ENCODE assay signal across 9 mouse cellular contexts in the genomic region with DNA sequence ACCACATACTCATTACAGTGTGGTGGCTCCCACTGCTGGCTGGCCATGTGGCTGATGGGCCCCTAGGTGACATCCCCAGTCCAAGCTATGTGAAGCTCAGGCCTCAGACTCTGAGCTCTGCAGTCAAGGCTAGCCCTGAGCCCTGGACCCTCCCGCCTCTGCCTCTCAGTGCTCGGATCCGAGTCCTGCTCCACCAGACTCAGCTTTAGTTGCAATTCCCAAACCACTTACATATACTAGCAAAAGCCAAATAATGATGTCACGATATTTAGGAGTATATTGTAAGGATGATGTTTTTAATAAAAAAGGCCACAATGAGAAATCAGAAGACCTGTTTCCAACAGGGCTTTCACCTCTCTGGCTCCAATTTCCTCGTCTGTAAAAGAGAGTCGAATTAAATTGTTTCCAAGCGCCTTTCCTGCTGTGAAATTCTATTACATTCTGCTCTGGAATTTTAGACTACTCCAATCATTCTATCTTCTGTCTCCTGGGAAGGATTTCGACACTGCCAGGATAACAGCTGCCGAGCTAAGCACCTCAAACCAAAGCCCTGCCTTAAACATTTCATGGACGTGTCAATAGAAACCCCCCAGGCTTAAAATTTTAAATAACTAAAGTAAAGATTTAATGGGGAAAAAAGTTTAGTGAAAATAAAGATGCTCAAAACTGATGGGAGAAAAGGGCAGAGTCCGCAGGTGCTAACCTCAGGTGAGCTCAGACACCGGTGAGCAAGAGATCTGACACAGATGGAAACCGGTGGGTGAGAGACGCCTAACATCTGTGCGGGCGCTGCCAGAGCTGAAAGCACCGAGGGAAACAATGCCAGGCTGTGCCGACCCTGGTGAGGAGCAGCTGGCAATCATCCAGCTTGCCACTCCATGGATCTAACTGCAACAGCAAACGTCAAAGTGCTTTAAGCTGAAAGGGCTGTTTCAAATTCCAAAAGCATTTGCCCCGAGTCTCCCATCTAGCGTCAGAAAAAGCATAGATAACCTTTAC.
DNase-seq lines count a peak whose midpoint lies in the region; ATAC-seq lines count a peak whose summit lies in the region.
"Had no signal": no experiment of that assay in that cellular context is flagged by ENCODE, and none has a peak within 500 bp of the region (broad histone marks: within the 10 kb centered on the region; RNA-seq: fewer than 3 reads in every experiment).

No protein-coding gene starts in this region.

- peak; percentile 38 for DNase-seq in adrenal gland, postnatal 10 days
- DNase-seq in adrenal gland, adult 8-10 months: no peak
- peak; percentile 12 for DNase-seq in kidney, postnatal 14 days
- no peak for DNase-seq in kidney, adult 8-10 months
- peak; percentile 29 to 45 for DNase-seq in lung, postnatal 4 days
- DNase-seq in gastrocnemius, adult 8-10 months (ENCODE audit: low spot score in 2 of 2): no peak
- DNase-seq: liver, embryonic 13.5 days had no signal

- ATAC-seq in forebrain, embryonic 13.5 days: peak; percentile 79
- no peak for ATAC-seq in monocyte, adult 5-6 weeks (replicated peaks; ENCODE audit: insufficient number of reproducible peaks, low FRiP score, low TSS enrichment, poor library complexity, severe bottlenecking)

- no peaks in the 10 kb centered on the region for H3K27me3 ChIP-seq in forebrain, embryonic 13.5 days
- H3K27me3 ChIP-seq: liver, embryonic 13.5 days had no signal

- H3K4me3 ChIP-seq in forebrain, embryonic 13.5 days: no peak overlapping the region
- H3K4me3 ChIP-seq: liver, embryonic 13.5 days had no signal

- no peaks in the 10 kb centered on the region for H3K9me3 ChIP-seq in forebrain, embryonic 13.5 days (replicated peaks)
- H3K9me3 ChIP-seq: liver, embryonic 13.5 days had no signal

- H3K27ac ChIP-seq in forebrain, embryonic 13.5 days: 0 out of 2 replicates have a peak overlapping the region, but pooled peaks have one; percentile 0
- H3K27ac ChIP-seq: liver, embryonic 13.5 days had no signal

- H3K9ac ChIP-seq in forebrain, embryonic 13.5 days: no peak overlapping the region
- H3K9ac ChIP-seq: liver, embryonic 13.5 days had no signal

- H3K4me1 ChIP-seq in forebrain, embryonic 13.5 days: peaks cover 32% of the 10 kb centered on the region

- H3K4me2 ChIP-seq in forebrain, embryonic 13.5 days: peak overlapping the region; percentile 32; the same call in 1 of the 2 replicates
- H3K4me2 ChIP-seq: liver, embryonic 13.5 days had no signal

- 38% methylated on average over 21 of the region's 21 CpGs for WGBS in forebrain, embryonic 13.5 days

- no peaks in the 10 kb centered on the region for H3K36me3 ChIP-seq in forebrain, embryonic 13.5 days (ENCODE audit: poor library complexity, severe bottlenecking)
- H3K36me3 ChIP-seq: liver, embryonic 13.5 days had no signal

Comparison
In these comparisons a context has a peak if more than half of its experiments do, and no peak if none do; other contexts are left out.
1. DNase-seq: peak in adrenal gland, postnatal 10 days (single experiment), kidney, postnatal 14 days (single experiment) and lung, postnatal 4 days (2 of 2); none in adrenal gland, adult 8-10 months (single experiment), kidney, adult 8-10 months (0 of 2) and gastrocnemius, adult 8-10 months (0 of 2).